Mouse (Mus musculus) C2C12 (cell line): ENCODE data around the gene Gm17267.
"Not testable (repeated sequence)": the region's sequence is repeated elsewhere in the genome, so short reads cannot be mapped to it uniquely, and the experiment has no call there.

Experiments used
- CEBPB ChIP-seq: IDR thresholded peaks from one replicate; pipeline ENCODE4 v1.6.1; 2011; ENCODE audit warnings: low read depth, mild to moderate bottlenecking, control low read depth, moderate library complexity
- CTCF ChIP-seq: IDR thresholded peaks from one replicate; pipeline ENCODE4 v1.5.1; 2011; ENCODE audit not compliant: control insufficient read depth, insufficient read depth, insufficient read length
- FOSL1 ChIP-seq: IDR thresholded peaks from one replicate; pipeline ENCODE4 v1.8.0; 2011; ENCODE audit warnings: mild to moderate bottlenecking, low read length; ENCODE audit not compliant: poor library complexity, insufficient read depth, severe bottlenecking
- MAX ChIP-seq: IDR thresholded peaks from one replicate; pipeline ENCODE4 v1.6.1; 2011; ENCODE audit warnings: mild to moderate bottlenecking, control low read depth
- MYOD1 ChIP-seq: IDR thresholded peaks from one replicate; pipeline ENCODE4 v1.6.1; 2011; ENCODE audit warnings: low read depth; ENCODE audit not compliant: control insufficient read depth, insufficient read length
- MYOG ChIP-seq: IDR thresholded peaks from one replicate; pipeline ENCODE4 v1.6.1; 2011; ENCODE audit not compliant: control insufficient read depth, insufficient read length; ENCODE audit errors: extremely low read depth
- USF1 ChIP-seq: IDR thresholded peaks from one replicate; pipeline ENCODE4 v1.6.1; 2011; ENCODE audit warnings: low read depth, mild to moderate bottlenecking, control low read depth, moderate library complexity

- TF ChIP-seq CTCF, MYOD1, CEBPB, FOSL1, MAX, MYOG, USF1: not testable (repeated sequence)
These were observed at the start of gene Gm17267 for GRCm38 (mm10) chrX:126017257-126017656.
